Mouse (Mus musculus) limb, embryonic 14.5 days (tissue): ENCODE measurements around the gene Arhgef25. TPM values are rescaled to one million over a fixed set of nuclear protein-coding genes. Genes with fewer than 3 reads are reported as not detected.

Experiments used
- ATAC-seq: fragments of 200-750 bp; cut with Nextera tagmentation; 2 replicates; pipeline ENCODE4 v1.8.0; 2017; ENCODE audit warnings: low read depth, moderate number of reproducible peaks, moderate TSS enrichment; ENCODE audit not compliant: low FRiP score
- DNase-seq: peaks from one replicate; pipeline ENCODE4 v3.0.0-alpha.2; 2015; ENCODE audit warnings: low spot score
- H3K27ac ChIP-seq: fragments of 300-500 bp; sonication (generic); replicated peaks from 2 replicates; pipeline ENCODE4 v1.5.1; 2014; ENCODE audit warnings: low read depth, mild to moderate bottlenecking, low read length, moderate library complexity, mixed read lengths
- H3K27me3 ChIP-seq: fragments of 300-500 bp; sonication (generic); 2 replicates; pipeline ENCODE4 v1.6.1; 2014; ENCODE audit warnings: low read length, mixed read lengths; ENCODE audit not compliant: control insufficient read depth, insufficient read depth
- H3K36me3 ChIP-seq: fragments of 300-500 bp; sonication (generic); 2 replicates; pipeline ENCODE4 v1.6.1; 2014; ENCODE audit warnings: mild to moderate bottlenecking, low read length, moderate library complexity, mixed read lengths; ENCODE audit not compliant: control insufficient read depth, insufficient read depth
- H3K4me1 ChIP-seq: fragments of 300-500 bp; sonication (generic); 2 replicates; pipeline ENCODE4 v1.6.1; 2014; ENCODE audit warnings: antibody characterized with exemption, low read length, mixed read lengths; ENCODE audit not compliant: control insufficient read depth, insufficient read depth
- H3K4me2 ChIP-seq: fragments of 300-500 bp; sonication (generic); replicated peaks from 2 replicates; pipeline ENCODE4 v1.6.1; 2014; ENCODE audit warnings: low read depth, mild to moderate bottlenecking, low read length, moderate library complexity; ENCODE audit not compliant: severe bottlenecking
- H3K4me3 ChIP-seq: fragments of 300-500 bp; sonication (generic); replicated peaks from 2 replicates; pipeline ENCODE4 v1.5.1; 2014; ENCODE audit warnings: low read length
- H3K9ac ChIP-seq: fragments of 300-500 bp; sonication (generic); 2 replicates; pipeline ENCODE4 v1.6.1; 2014; ENCODE audit warnings: mild to moderate bottlenecking, low read depth, low read length, moderate library complexity; ENCODE audit not compliant: severe bottlenecking
- H3K9me3 ChIP-seq: fragments of 300-500 bp; sonication (generic); 2 replicates; pipeline ENCODE4 v1.6.1; 2016; ENCODE audit warnings: low read length; ENCODE audit not compliant: control insufficient read depth
- POLR2A ChIP-seq: fragments of 200-500 bp; IDR thresholded peaks from 2 replicates; pipeline ENCODE4 v1.8.0; 2012; ENCODE audit warnings: inconsistent platforms, mild to moderate bottlenecking, moderate library complexity, borderline replicate concordance; ENCODE audit not compliant: insufficient read depth, insufficient read length; ENCODE audit errors: extremely low read depth
- WGBS: fragments of 180-500 bp; shearing (Covaris S2); extraction: QIAGEN DNeasy Blood & Tissue Kit; methylation state at CpG from one replicate; pipeline ENCODE4 v1.1.7; 2014; 5-methylcytosine and 5-hydroxymethylcytosine counted together
- polyA plus RNA-seq, 2 experiments: library from polyadenylated mRNA; depleted of rRNA in 1 of 2; stranded (reverse) in 1 of 2; unstranded in 1 of 2; fragments of >200 nt; fragmentation: Nextera tagmentation in 1 of 2; extraction: Ambion mirVana in 1 of 2; gene quantifications; 2 replicates each; pipeline versions ENCODE4 v1.2.1 to v1.2.3; 2012 to 2014

Gene Arhgef25
- polyA plus RNA-seq, 2 experiments, result 86.8 to 228 TPM

- ATAC-seq, result no peak
- WGBS, result 47% methylated on average over 6 of the region's 6 CpGs
- H3K9ac ChIP-seq, result no peak overlapping the region
- no peaks in the 10 kb centered on the region for H3K9me3 ChIP-seq
- TF ChIP-seq POLR2A, result no peak
- H3K27me3 ChIP-seq, result no peaks in the 10 kb centered on the region; the same call in 1 of the 2 replicates
- H3K4me3 ChIP-seq, result no peak overlapping the region
- no peak overlapping the region for H3K27ac ChIP-seq
- no peak for DNase-seq
- H3K4me1 ChIP-seq, result no peaks in the 10 kb centered on the region
- no peak overlapping the region for H3K4me2 ChIP-seq
- H3K36me3 ChIP-seq, result no peaks in the 10 kb centered on the region
These were observed 35.3 kb upstream of the Arhgef25 start for GRCm38 (mm10) chr10:127225213-127225612.

- H3K27me3 ChIP-seq, result no peaks in the 10 kb centered on the region
- H3K4me1 ChIP-seq, result no peaks in the 10 kb centered on the region
- no peak overlapping the region for H3K27ac ChIP-seq
- H3K36me3 ChIP-seq, result no peaks in the 10 kb centered on the region
- H3K4me2 ChIP-seq, result no peak overlapping the region
- TF ChIP-seq POLR2A, result no peak
- no peaks in the 10 kb centered on the region for H3K9me3 ChIP-seq
- 94% methylated on average over 2 of the region's 2 CpGs for WGBS
- DNase-seq, result no peak
- ATAC-seq, result no peak
- H3K9ac ChIP-seq, result no peak overlapping the region
- H3K4me3 ChIP-seq, result no peak overlapping the region
These were observed 28.5 kb upstream of the Arhgef25 start for GRCm38 (mm10) chr10:127218339-127218738.

- Histone ChIP-seq H3K4me1 (no peaks in the 10 kb centered on the region), H3K4me2 (no peak overlapping the region), H3K27me3 (no peaks in the 10 kb centered on the region), H3K9ac (no peak overlapping the region), H3K36me3 (no peaks in the 10 kb centered on the region), H3K9me3 (no peaks in the 10 kb centered on the region), H3K4me3 (no peak overlapping the region), H3K27ac (no peak overlapping the region)
- TF ChIP-seq POLR2A, result no peak
- DNase-seq (no peak), ATAC-seq (no peak)
These were observed 27.3 kb upstream of the Arhgef25 start for GRCm38 (mm10) chr10:127217177-127217576.

- Histone ChIP-seq H3K4me1 (no peaks in the 10 kb centered on the region), H3K4me2 (no peak overlapping the region), H3K4me3 (no peak overlapping the region), H3K27ac (no peak overlapping the region), H3K36me3 (no peaks in the 10 kb centered on the region), H3K9me3 (no peaks in the 10 kb centered on the region), H3K9ac (no peak overlapping the region), H3K27me3 (no peaks in the 10 kb centered on the region)
- 95% methylated on average over 11 of the region's 11 CpGs for WGBS
- DNase-seq (no peak), ATAC-seq (no peak)
- no peak for TF ChIP-seq POLR2A
These were observed 26.6 kb upstream of the Arhgef25 start for GRCm38 (mm10) chr10:127216456-127216855.

- no peak for TF ChIP-seq POLR2A
- ATAC-seq, result no peak
- H3K27me3 ChIP-seq, result no peaks in the 10 kb centered on the region
- no peak overlapping the region for H3K9ac ChIP-seq
- no peak overlapping the region for H3K4me3 ChIP-seq
- H3K27ac ChIP-seq, result no peak overlapping the region
- 66% methylated on average over 1 of the region's 1 CpGs for WGBS
- H3K4me2 ChIP-seq, result no peak overlapping the region
- H3K9me3 ChIP-seq, result no peaks in the 10 kb centered on the region
- DNase-seq, result no peak
- no peaks in the 10 kb centered on the region for H3K36me3 ChIP-seq
- peaks cover 8% of the 10 kb centered on the region for H3K4me1 ChIP-seq
These were observed 24.5 kb upstream of the Arhgef25 start for GRCm38 (mm10) chr10:127214422-127214803.

GRCm38 (mm10) chr10:127213704-127214421 is 24.0 kb upstream of the Arhgef25 start:
- WGBS, result 80% methylated on average over 13 of the region's 13 CpGs
- no peak overlapping the region for H3K4me2 ChIP-seq
- no peak overlapping the region for H3K4me3 ChIP-seq
- H3K9me3 ChIP-seq, result no peaks in the 10 kb centered on the region
- H3K27ac ChIP-seq, result no peak overlapping the region
- no peaks in the 10 kb centered on the region for H3K27me3 ChIP-seq
- peaks cover 8% of the 10 kb centered on the region for H3K4me1 ChIP-seq
- H3K36me3 ChIP-seq, result 0 out of 2 replicates have a peak, but pooled peaks cover under 1% of the 10 kb centered on the region
- no peak overlapping the region for H3K9ac ChIP-seq
- DNase-seq (no peak), ATAC-seq (no peak)
- no peak for TF ChIP-seq POLR2A
